Mouse (Mus musculus) intestine, embryonic 15.5 days (tissue): ENCODE data around the gene Rec114. TPM values are rescaled to one million over a fixed set of nuclear protein-coding genes. Genes with fewer than 3 reads are reported as not detected.

Source experiments
- ATAC-seq: fragments of 200-750 bp; cut with Nextera tagmentation; 2 replicates; pipeline ENCODE4 v1.8.0; 2017; ENCODE audit warnings: moderate TSS enrichment, moderate library complexity
- H3K27ac ChIP-seq: fragments of 300-500 bp; sonication (generic); 2 replicates; pipeline ENCODE4 v1.5.1; 2015; ENCODE audit warnings: mild to moderate bottlenecking, inconsistent platforms
- H3K27me3 ChIP-seq: fragments of 300-500 bp; sonication (generic); replicated peaks from 2 replicates; pipeline ENCODE4 v1.6.1; 2015; ENCODE audit warnings: inconsistent platforms
- H3K36me3 ChIP-seq: fragments of 300-500 bp; sonication (generic); 2 replicates; pipeline ENCODE4 v1.6.1; 2015; ENCODE audit warnings: inconsistent platforms
- H3K4me1 ChIP-seq: fragments of 300-500 bp; sonication (generic); replicated peaks from 2 replicates; pipeline ENCODE4 v1.6.1; 2015; ENCODE audit warnings: inconsistent platforms
- H3K4me2 ChIP-seq: fragments of 300-500 bp; sonication (generic); replicated peaks from 2 replicates; pipeline ENCODE4 v1.6.1; 2015; ENCODE audit warnings: mild to moderate bottlenecking, inconsistent platforms
- H3K4me3 ChIP-seq: fragments of 300-500 bp; sonication (generic); replicated peaks from 2 replicates; pipeline ENCODE4 v1.5.1; 2015; ENCODE audit warnings: inconsistent platforms
- H3K9ac ChIP-seq: fragments of 300-500 bp; sonication (generic); 2 replicates; pipeline ENCODE4 v1.6.1; 2015; ENCODE audit warnings: inconsistent platforms
- H3K9me3 ChIP-seq: fragments of 300-500 bp; sonication (generic); 2 replicates; pipeline ENCODE4 v1.6.1; 2016; ENCODE audit warnings: inconsistent platforms
- WGBS: fragments of 180-500 bp; shearing (Covaris S2); methylation state at CpG from one replicate; pipeline ENCODE4 v1.1.7; 2015; 5-methylcytosine and 5-hydroxymethylcytosine counted together
- polyA plus RNA-seq: library from polyadenylated mRNA; unstranded; fragments of >200 nt; fragmentation: Nextera tagmentation; extraction: Ambion mirVana; gene quantifications from 2 replicates; pipeline ENCODE4 v1.2.1, GENCODE M21; 2015

Gene Rec114
- polyA plus RNA-seq, 1 experiment from 2014 or later: 2.6 TPM

- Histone ChIP-seq H3K27ac (no peak overlapping the region), H3K4me1 (no peaks in the 10 kb centered on the region), H3K9me3 (no peaks in the 10 kb centered on the region), H3K4me2 (no peak overlapping the region), H3K9ac (no peak overlapping the region), H3K27me3 (no peaks in the 10 kb centered on the region), H3K36me3 (no peaks in the 10 kb centered on the region), H3K4me3 (no peak overlapping the region)
- no peak for ATAC-seq
- 39% methylated on average over 4 of the region's 4 CpGs for WGBS
These were observed 71.3 kb downstream of the Rec114 start for GRCm38 (mm10) chr9:58672474-58672873.

GRCm38 (mm10) chr9:58669819-58670218 lies 73.9 kb downstream of the Rec114 start:
- H3K4me3 ChIP-seq: no peak overlapping the region
- no peak overlapping the region for H3K27ac ChIP-seq
- ATAC-seq: no peak
- no peak overlapping the region for H3K4me2 ChIP-seq
- no peaks in the 10 kb centered on the region for H3K9me3 ChIP-seq
- 90% methylated on average over 6 of the region's 6 CpGs for WGBS
- no peak overlapping the region for H3K9ac ChIP-seq
- H3K27me3 ChIP-seq: no peaks in the 10 kb centered on the region
- no peaks in the 10 kb centered on the region for H3K36me3 ChIP-seq
- no peaks in the 10 kb centered on the region for H3K4me1 ChIP-seq

GRCm38 (mm10) chr9:58669071-58669470 lies 74.7 kb downstream of the Rec114 start:
- Histone ChIP-seq H3K27ac (no peak overlapping the region), H3K36me3 (no peaks in the 10 kb centered on the region), H3K27me3 (no peaks in the 10 kb centered on the region), H3K4me2 (no peak overlapping the region), H3K9ac (no peak overlapping the region), H3K4me1 (no peaks in the 10 kb centered on the region), H3K4me3 (no peak overlapping the region), H3K9me3 (no peaks in the 10 kb centered on the region)
- 64% methylated on average over 3 of the region's 3 CpGs for WGBS
- ATAC-seq: no peak

GRCm38 (mm10) chr9:58668171-58668570 lies 75.6 kb downstream of the Rec114 start:
- Histone ChIP-seq H3K4me3 (no peak overlapping the region), H3K27ac (no peak overlapping the region), H3K36me3 (no peaks in the 10 kb centered on the region), H3K27me3 (no peaks in the 10 kb centered on the region), H3K4me1 (no peaks in the 10 kb centered on the region), H3K9ac (no peak overlapping the region), H3K9me3 (no peaks in the 10 kb centered on the region), H3K4me2 (no peak overlapping the region)
- ATAC-seq: no peak
- 92% methylated on average over 3 of the region's 3 CpGs for WGBS

GRCm38 (mm10) chr9:58667244-58667643 lies 76.5 kb downstream of the Rec114 start:
- Histone ChIP-seq H3K4me1 (no peaks in the 10 kb centered on the region), H3K4me3 (no peak overlapping the region), H3K27ac (no peak overlapping the region), H3K9ac (no peak overlapping the region), H3K36me3 (no peaks in the 10 kb centered on the region), H3K27me3 (no peaks in the 10 kb centered on the region), H3K9me3 (no peaks in the 10 kb centered on the region), H3K4me2 (no peak overlapping the region)
- no peak for ATAC-seq
- WGBS: 68% methylated on average over 9 of the region's 9 CpGs

GRCm38 (mm10) chr9:58666191-58666590 lies 77.6 kb downstream of the Rec114 start:
- no peaks in the 10 kb centered on the region for H3K4me1 ChIP-seq
- H3K9ac ChIP-seq: no peak overlapping the region
- H3K36me3 ChIP-seq: peaks cover 5% of the 10 kb centered on the region
- H3K9me3 ChIP-seq: no peaks in the 10 kb centered on the region
- no peak for ATAC-seq
- H3K27ac ChIP-seq: no peak overlapping the region
- H3K4me3 ChIP-seq: no peak overlapping the region
- no peak overlapping the region for H3K4me2 ChIP-seq
- WGBS: 51% methylated on average over 9 of the region's 9 CpGs
- no peaks in the 10 kb centered on the region for H3K27me3 ChIP-seq

- H3K4me2 ChIP-seq: no peak overlapping the region
- H3K27ac ChIP-seq: no peak overlapping the region
- H3K4me3 ChIP-seq: no peak overlapping the region
- no peak for ATAC-seq
- H3K9ac ChIP-seq: no peak overlapping the region
- H3K4me1 ChIP-seq: no peaks in the 10 kb centered on the region
- WGBS: 79% methylated on average over 9 of the region's 9 CpGs
- H3K27me3 ChIP-seq: no peaks in the 10 kb centered on the region
- peaks cover 5% of the 10 kb centered on the region for H3K36me3 ChIP-seq
- H3K9me3 ChIP-seq: no peaks in the 10 kb centered on the region
These were observed 78.3 kb downstream of the Rec114 start for GRCm38 (mm10) chr9:58665492-58665891.

GRCm38 (mm10) chr9:58662791-58663190 lies 81.0 kb downstream of the Rec114 start:
- no peak for ATAC-seq

GRCm38 (mm10) chr9:58662007-58662406 lies 81.8 kb downstream of the Rec114 start:
- Histone ChIP-seq H3K27me3 (no peaks in the 10 kb centered on the region), H3K4me2 (no peak overlapping the region), H3K4me1 (no peaks in the 10 kb centered on the region), H3K9me3 (no peaks in the 10 kb centered on the region), H3K4me3 (no peak overlapping the region), H3K27ac (no peak overlapping the region), H3K36me3 (peaks cover 8% of the 10 kb centered on the region), H3K9ac (no peak overlapping the region)
- WGBS: 97% methylated on average over 4 of the region's 4 CpGs
- no peak for ATAC-seq

More at GRCm38 (mm10) chr9:58662791-58663190, 81.0 kb downstream of the Rec114 start:
- no peak overlapping the region for H3K4me3 ChIP-seq
- no peak overlapping the region for H3K4me2 ChIP-seq
- no peaks in the 10 kb centered on the region for H3K27me3 ChIP-seq
- peaks cover 5% of the 10 kb centered on the region for H3K36me3 ChIP-seq
- no peaks in the 10 kb centered on the region for H3K9me3 ChIP-seq
- 89% methylated on average over 3 of the region's 3 CpGs for WGBS
- H3K9ac ChIP-seq: no peak overlapping the region
- no peak overlapping the region for H3K27ac ChIP-seq
- no peaks in the 10 kb centered on the region for H3K4me1 ChIP-seq

- Histone ChIP-seq H3K4me1 (no peaks in the 10 kb centered on the region), H3K36me3 (peaks cover 8% of the 10 kb centered on the region), H3K27me3 (no peaks in the 10 kb centered on the region), H3K4me2 (no peak overlapping the region), H3K27ac (no peak overlapping the region), H3K9ac (no peak overlapping the region), H3K4me3 (no peak overlapping the region), H3K9me3 (no peaks in the 10 kb centered on the region)
- WGBS: 79% methylated on average over 3 of the region's 3 CpGs
- no peak for ATAC-seq
These were observed 83.1 kb downstream of the Rec114 start for GRCm38 (mm10) chr9:58660673-58661072.

GRCm38 (mm10) chr9:58659989-58660388 lies 83.8 kb downstream of the Rec114 start:
- Histone ChIP-seq H3K27ac (no peak overlapping the region), H3K36me3 (peaks cover 8% of the 10 kb centered on the region), H3K4me3 (no peak overlapping the region), H3K9ac (no peak overlapping the region), H3K4me2 (no peak overlapping the region), H3K27me3 (no peaks in the 10 kb centered on the region), H3K9me3 (no peaks in the 10 kb centered on the region), H3K4me1 (no peaks in the 10 kb centered on the region)
- 81% methylated on average over 9 of the region's 9 CpGs for WGBS
- peak; percentile 53; the same call in 1 of the 2 replicates for ATAC-seq

- peaks cover 8% of the 10 kb centered on the region for H3K36me3 ChIP-seq
- WGBS: 89% methylated on average over 3 of the region's 3 CpGs
These were observed 84.4 kb downstream of the Rec114 start for GRCm38 (mm10) chr9:58659331-58659730.

GRCm38 (mm10) chr9:58658596-58659309 lies 85.0 kb downstream of the Rec114 start:
- Histone ChIP-seq H3K4me1 (no peaks in the 10 kb centered on the region), H3K4me3 (no peak overlapping the region), H3K27me3 (no peaks in the 10 kb centered on the region), H3K36me3 (peaks cover 8% of the 10 kb centered on the region), H3K9me3 (no peaks in the 10 kb centered on the region), H3K4me2 (no peak overlapping the region), H3K9ac (no peak overlapping the region), H3K27ac (no peak overlapping the region)
- no peak for ATAC-seq
- WGBS: 75% methylated on average over 4 of the region's 4 CpGs

More at GRCm38 (mm10) chr9:58659331-58659730, 84.4 kb downstream of the Rec114 start:
- Histone ChIP-seq H3K4me1 (no peaks in the 10 kb centered on the region), H3K4me3 (no peak overlapping the region), H3K27me3 (no peaks in the 10 kb centered on the region), H3K4me2 (no peak overlapping the region), H3K27ac (no peak overlapping the region), H3K9ac (no peak overlapping the region), H3K9me3 (no peaks in the 10 kb centered on the region)
- ATAC-seq: no peak
